Mouse (Mus musculus) v-Abl transformed pro-B cells (cell line): Measurements from ENCODE around the gene Astn2.

ENCODE experiments used
- in situ Hi-C, 2 experiments: fragments of 400-800 bp; cut with MboI; formaldehyde crosslinking; loops; one replicate each; pipeline ENCODE4 v1.15.1; 2025; ENCODE audit not compliant: unreplicated experiment in 2 of 2

Astn2 gene

GRCm38 (mm10) chr4:65607184-65607631 lies 797.2 kb downstream of the Astn2 start:
- in situ Hi-C loops = no loop called here

- in situ Hi-C loops = no loop called here
Measured at GRCm38 (mm10) chr4:65605151-65605702, 799.2 kb downstream of the Astn2 start.

GRCm38 (mm10) chr4:65604504-65605150 lies 799.8 kb downstream of the Astn2 start, which contains the start of gene Trim32:
Trim32 (plus strand) TSS chr4:65604986.
- in situ Hi-C loops = no loop called here

- in situ Hi-C loops = loop anchor here in 1 of 2 experiments (25.0 kb wide), 1 partner anchor 1907 kb away; no protein-coding TSS in a partner anchor
Measured at GRCm38 (mm10) chr4:65594601-65595369, 809.6 kb downstream of the Astn2 start.

- in situ Hi-C loops = loop anchor here in 1 of 2 experiments (10.0 to 25.0 kb wide), 2 partner anchors 1635 to 1902 kb away; no protein-coding TSS in a partner anchor
Measured at GRCm38 (mm10) chr4:65589780-65590179, 814.6 kb downstream of the Astn2 start.

GRCm38 (mm10) chr4:65586947-65587346 lies 817.5 kb downstream of the Astn2 start:
- in situ Hi-C loops = loop anchor here in 1 of 2 experiments (10.0 to 25.0 kb wide), 2 partner anchors 1632 to 1900 kb away; no protein-coding TSS in a partner anchor

- in situ Hi-C loops = loop anchor here in 1 of 2 experiments (10.0 to 25.0 kb wide), 2 partner anchors 1625 to 1893 kb away; no protein-coding TSS in a partner anchor
Measured at GRCm38 (mm10) chr4:65580254-65580653, 824.2 kb downstream of the Astn2 start.

GRCm38 (mm10) chr4:65565493-65565892 lies 838.9 kb downstream of the Astn2 start:
- in situ Hi-C loops = no loop called here

- in situ Hi-C loops = no loop called here
Measured at GRCm38 (mm10) chr4:65548561-65548960, 855.9 kb downstream of the Astn2 start.

- in situ Hi-C loops = no loop called here
Measured at GRCm38 (mm10) chr4:65545582-65545981, 858.8 kb downstream of the Astn2 start.

GRCm38 (mm10) chr4:65532071-65532736 lies 872.2 kb downstream of the Astn2 start:
- in situ Hi-C loops = no loop called here

GRCm38 (mm10) chr4:65531621-65532020 lies 872.8 kb downstream of the Astn2 start:
- in situ Hi-C loops = no loop called here

- in situ Hi-C loops = no loop called here
Measured at GRCm38 (mm10) chr4:65530901-65531300, 873.5 kb downstream of the Astn2 start.

GRCm38 (mm10) chr4:65508101-65508500 lies 896.3 kb downstream of the Astn2 start:
- in situ Hi-C loops = no loop called here

- in situ Hi-C loops = no loop called here
Measured at GRCm38 (mm10) chr4:65506870-65507269, 897.5 kb downstream of the Astn2 start.

- in situ Hi-C loops = no loop called here
Measured at GRCm38 (mm10) chr4:65496463-65496834, 908.0 kb downstream of the Astn2 start.

- in situ Hi-C loops = no loop called here
Measured at GRCm38 (mm10) chr4:65495705-65496462, 908.5 kb downstream of the Astn2 start.

- in situ Hi-C loops = no loop called here
Measured at GRCm38 (mm10) chr4:65491541-65491940, 912.9 kb downstream of the Astn2 start.

GRCm38 (mm10) chr4:65489711-65490110 lies 914.7 kb downstream of the Astn2 start:
- in situ Hi-C loops = no loop called here

- in situ Hi-C loops = no loop called here
Measured at GRCm38 (mm10) chr4:65481632-65482031, 922.8 kb downstream of the Astn2 start.
